Comparison of ENCODE assay signal across 23 mouse cellular contexts in genomic region chr5:120647361-120647760, GRCm38 (mm10). TPM values are rescaled to one million over a fixed set of nuclear protein-coding genes. Genes with fewer than 3 reads are reported as not detected.
"Had no signal": no experiment of that assay in that cellular context is flagged by ENCODE, and none has a peak within 500 bp of the region (broad histone marks: within the 10 kb centered on the region; RNA-seq: fewer than 3 reads in every experiment).

No protein-coding gene starts in this region.

- DNase-seq: liver; lung, adult 2 months; lung, postnatal 14 days; lung, postnatal 4 days had no signal

- H3K4me3 ChIP-seq: layer of hippocampus, adult 2 months; limb, embryonic 10.5 days; limb, embryonic 13.5 days; liver, embryonic 12.5 days; liver, embryonic 15.5 days; midbrain, embryonic 13.5 days had no signal

- H3K9me3 ChIP-seq: limb, embryonic 10.5 days; limb, embryonic 13.5 days; liver, embryonic 12.5 days; liver, embryonic 15.5 days; midbrain, embryonic 13.5 days had no signal

- H3K36me3 ChIP-seq: limb, embryonic 10.5 days; limb, embryonic 13.5 days; liver, embryonic 12.5 days; liver, embryonic 15.5 days; midbrain, embryonic 13.5 days had no signal

- ATAC-seq: intestine, postnatal 0 days; liver, embryonic 12.5 days; midbrain, embryonic 13.5 days had no signal

- H3K27ac ChIP-seq: kidney, postnatal 0 days; limb, embryonic 10.5 days; limb, embryonic 13.5 days; liver, embryonic 12.5 days; liver, embryonic 15.5 days; midbrain, embryonic 13.5 days had no signal

RNA-seq across cellular contexts. Expression of gene Rasal1, which starts 1.3 kb away (rescaled TPM):
- polyA plus RNA-seq: neural tube, embryonic 11.5 days had no signal

RNA-seq across cellular contexts. Expression of gene Cfap73, which starts 13.3 kb away (rescaled TPM):
- total RNA-seq: left cerebral cortex, adult 18-20 months; left cerebral cortex, postnatal 25 days; megakaryocyte progenitor cell, adult 5-6 weeks had no signal
- polyA plus RNA-seq: intestine, embryonic 14.5 days; intestine, postnatal 0 days; kidney, adult 2 months; kidney, embryonic 14.5 days; kidney, postnatal 0 days; large intestine, adult 2 months; limb, embryonic 10.5 days; limb, embryonic 13.5 days; liver, embryonic 12.5 days; liver, embryonic 15.5 days; midbrain, embryonic 13.5 days; neural tube, embryonic 11.5 days; small intestine, adult 2 months; spleen, adult 2 months; stomach, embryonic 16.5 days had no signal
